ENCODE assay signal across 8 mouse cellular contexts in genomic region chr4:149977801-149978544, GRCm38 (mm10). TPM values are rescaled to one million over a fixed set of nuclear protein-coding genes. Genes with fewer than 3 reads are reported as not detected.
DNase-seq lines count a peak whose midpoint lies in the region; ATAC-seq and TF ChIP-seq lines count a peak whose summit lies in the region.

No protein-coding gene starts in this region.

- H3K4me2 ChIP-seq in forebrain, embryonic 12.5 days, result no peak overlapping the region
- H3K4me2 ChIP-seq in limb, embryonic 15.5 days, result no peak overlapping the region

- peaks cover 13% of the 10 kb centered on the region; the same call in 1 of the 2 replicates for H3K27me3 ChIP-seq in forebrain, embryonic 12.5 days
- no peaks in the 10 kb centered on the region for H3K27me3 ChIP-seq in limb, embryonic 15.5 days

- no peak for ATAC-seq in forebrain, embryonic 12.5 days (ENCODE audit: low FRiP score)
- ATAC-seq in limb, embryonic 15.5 days (ENCODE audit: insufficient number of reproducible peaks, low FRiP score, low TSS enrichment, low read depth), result peak; percentile 45; the same call in 1 of the 2 replicates
- no peak for ATAC-seq in erythroid progenitor cell, adult 5-6 weeks (replicated peaks; ENCODE audit: low FRiP score, poor library complexity, severe bottlenecking)

- DNase-seq in left cerebral cortex, adult 2 months (ENCODE audit: extremely low spot score in 1 of 2, low spot score in 2 of 2), result no peak
- no peak for DNase-seq in left cerebral cortex, adult 11 months (ENCODE audit: low spot score)
- DNase-seq in adrenal gland, postnatal 10 days, result peak; percentile 75
- no peak for DNase-seq in layer of hippocampus, postnatal 14 days (ENCODE audit: low spot score in 2 of 2)
- no peak for DNase-seq in frontal cortex, postnatal 14 days (ENCODE audit: low spot score in 2 of 2)

- peak overlapping the region; percentile 56 for H3K27ac ChIP-seq in left cerebral cortex, adult 2 months
- H3K27ac ChIP-seq in forebrain, embryonic 12.5 days, result peak overlapping the region; percentile 36; the same call in 1 of the 2 replicates
- H3K27ac ChIP-seq in limb, embryonic 15.5 days, result no peak overlapping the region

- no peaks in the 10 kb centered on the region for H3K9me3 ChIP-seq in forebrain, embryonic 12.5 days
- H3K9me3 ChIP-seq in limb, embryonic 15.5 days, result no peaks in the 10 kb centered on the region

- H3K4me3 ChIP-seq in left cerebral cortex, adult 2 months, result no peak overlapping the region
- no peak overlapping the region for H3K4me3 ChIP-seq in forebrain, embryonic 12.5 days (replicated peaks)
- H3K4me3 ChIP-seq in limb, embryonic 15.5 days, result no peak overlapping the region

- no peak for TF ChIP-seq CTCF in left cerebral cortex, adult 2 months (IDR thresholded peaks at IDR 0.05)

- peaks cover 18% of the 10 kb centered on the region for H3K4me1 ChIP-seq in forebrain, embryonic 12.5 days
- H3K4me1 ChIP-seq in limb, embryonic 15.5 days, result peaks cover 36% of the 10 kb centered on the region

- H3K36me3 ChIP-seq in forebrain, embryonic 12.5 days (replicated peaks), result no peaks in the 10 kb centered on the region
- H3K36me3 ChIP-seq in limb, embryonic 15.5 days, result peaks cover 9% of the 10 kb centered on the region

- no peak overlapping the region for H3K9ac ChIP-seq in forebrain, embryonic 12.5 days
- no peak overlapping the region for H3K9ac ChIP-seq in limb, embryonic 15.5 days

- 70% methylated on average over 17 of the region's 17 CpGs for WGBS in forebrain, embryonic 12.5 days
- WGBS in limb, embryonic 15.5 days, result 48% methylated on average over 17 of the region's 17 CpGs

- intact Hi-C loops in left cerebral cortex, adult 2 months (cut with DNase I), result loop anchor here (5.0 kb wide), 1 partner anchor 54 kb away; no protein-coding TSS in a partner anchor

RNA-seq across cellular contexts. Expression of gene Spsb1, which starts 23.1 kb away (rescaled TPM):
- total RNA-seq in left cerebral cortex, adult 2 months (2021), result 10 to 100 TPM; 15.2 to 17.5 TPM
- total RNA-seq in adrenal gland, postnatal 10 days (2021), result 10 to 100 TPM; 31.6 TPM
- 8.1 and 9.0 TPM in 2 replicates for polyA plus RNA-seq in forebrain, embryonic 12.5 days (2016; fragmentation: Nextera tagmentation; extraction: Ambion mirVana)
- polyA plus RNA-seq in limb, embryonic 15.5 days (2015; fragmentation: Nextera tagmentation; extraction: Ambion mirVana), result 24.6 and 27.1 TPM in 2 replicates
- 10 to 100 TPM; 25.3 to 29.1 TPM for total RNA-seq in layer of hippocampus, postnatal 14 days (2021)
- total RNA-seq in erythroid progenitor cell, adult 5-6 weeks (2015; ENCODE audit: low replicate concordance), result 0.72 TPM in 1 of 2 replicates, not detected in the other
- total RNA-seq in erythroid progenitor cell, adult 5-6 weeks (2017; ENCODE audit: low replicate concordance), result not detected in 2 replicates

RNA-seq across cellular contexts. Expression of gene H6pd, which starts 30.9 kb away (rescaled TPM):
- total RNA-seq in left cerebral cortex, adult 2 months (2021), result 10 to 100 TPM; 11.6 to 16.0 TPM
- total RNA-seq in adrenal gland, postnatal 10 days (2021), result 100 to 1,000 TPM; 102 to 133 TPM
- 2.8 and 3.0 TPM in 2 replicates for polyA plus RNA-seq in forebrain, embryonic 12.5 days (2016; fragmentation: Nextera tagmentation; extraction: Ambion mirVana)
- polyA plus RNA-seq in limb, embryonic 15.5 days (2015; fragmentation: Nextera tagmentation; extraction: Ambion mirVana), result 13.1 and 13.4 TPM in 2 replicates
- total RNA-seq in layer of hippocampus, postnatal 14 days (2021), result 10 to 100 TPM; 11.5 to 12.2 TPM
- 2.5 TPM in 2 replicates for total RNA-seq in erythroid progenitor cell, adult 5-6 weeks (2015; ENCODE audit: low replicate concordance)
- 3.2 and 11.8 TPM in 2 replicates for total RNA-seq in erythroid progenitor cell, adult 5-6 weeks (2017; ENCODE audit: low replicate concordance)

Comparison
In these comparisons a context has a peak if more than half of its experiments do, and no peak if none do; other contexts are left out.
1. RNA of gene Spsb1, which starts 23.1 kb away (total RNA-seq): 31.6 TPM in adrenal gland, postnatal 10 days, 25.3 to 29.1 TPM in layer of hippocampus, postnatal 14 days and 15.2 to 17.5 TPM in left cerebral cortex, adult 2 months; 0.72 TPM in erythroid progenitor cell, adult 5-6 weeks; every median in the first group is over 4 times any median in the second.
2. RNA of gene H6pd, which starts 30.9 kb away (total RNA-seq): 102 to 133 TPM in adrenal gland, postnatal 10 days; 11.6 to 16.0 TPM in left cerebral cortex, adult 2 months, 11.5 to 12.2 TPM in layer of hippocampus, postnatal 14 days and 2.5 to 11.8 TPM in erythroid progenitor cell, adult 5-6 weeks; every median in the first group is over 4 times any median in the second.